Mouse (Mus musculus) spleen, adult 2 months (tissue): Measurements from ENCODE around the gene 4930579G24Rik.

Source experiments
- CTCF ChIP-seq: fragments of 200-500 bp; IDR thresholded peaks from 2 replicates; pipeline ENCODE4 v1.5.1; 2011; ENCODE audit warnings: mild to moderate bottlenecking, inconsistent platforms; ENCODE audit not compliant: insufficient read depth, insufficient read length, insufficient replicate concordance; ENCODE audit errors: extremely low read depth
- POLR2A ChIP-seq: fragments of 200-500 bp; IDR thresholded peaks from 2 replicates; pipeline ENCODE4 v1.6.1; 2011; ENCODE audit warnings: low read depth, low read length, inconsistent platforms

GRCm38 (mm10) chr3:79627484-79628181, 1.2 kb upstream of the 4930579G24Rik start:
- TF ChIP-seq CTCF (no peak), POLR2A (no peak)
